Mouse (Mus musculus) hindbrain, postnatal 0 days (tissue): ENCODE measurements around the gene Bin2. TPM values are rescaled to one million over a fixed set of nuclear protein-coding genes. Genes with fewer than 3 reads are reported as not detected.

Experiments
- ATAC-seq: fragments of 200-750 bp; cut with Nextera tagmentation; 2 replicates; pipeline ENCODE4 v1.8.0; 2017; ENCODE audit warnings: mild to moderate bottlenecking, moderate TSS enrichment, moderate library complexity
- DNase-seq: peaks from one replicate; pipeline ENCODE4 v3.0.0-alpha.2; 2015; ENCODE audit warnings: low spot score
- H3K27ac ChIP-seq: fragments of 300-500 bp; sonication (generic); 2 replicates; pipeline ENCODE4 v1.5.1; 2014; ENCODE audit warnings: mild to moderate bottlenecking
- H3K27me3 ChIP-seq: fragments of 300-500 bp; sonication (generic); 2 replicates; pipeline ENCODE4 v1.6.1; 2014; ENCODE audit warnings: low read length, mixed read lengths; ENCODE audit not compliant: insufficient read depth
- H3K36me3 ChIP-seq: fragments of 300-500 bp; sonication (generic); 2 replicates; pipeline ENCODE4 v1.6.1; 2014; ENCODE audit warnings: low read length, mixed read lengths; ENCODE audit not compliant: insufficient read depth
- H3K4me1 ChIP-seq: fragments of 300-500 bp; sonication (generic); 2 replicates; pipeline ENCODE4 v1.6.1; 2014; ENCODE audit warnings: antibody characterized with exemption, low read length, mixed read lengths; ENCODE audit not compliant: insufficient read depth
- H3K4me2 ChIP-seq: fragments of 300-500 bp; sonication (generic); 2 replicates; pipeline ENCODE4 v1.6.1; 2014; ENCODE audit warnings: low read depth, mild to moderate bottlenecking, low read length, moderate library complexity, mixed read lengths
- H3K4me3 ChIP-seq: fragments of 300-500 bp; sonication (generic); 2 replicates; pipeline ENCODE4 v1.5.1; 2014; ENCODE audit warnings: low read length
- H3K9ac ChIP-seq: fragments of 300-500 bp; sonication (generic); replicated peaks from 2 replicates; pipeline ENCODE4 v1.6.1; 2014; ENCODE audit warnings: mild to moderate bottlenecking, low read length, moderate library complexity, mixed read lengths
- H3K9me3 ChIP-seq: fragments of 300-500 bp; sonication (generic); 2 replicates; pipeline ENCODE4 v1.6.1; 2016; ENCODE audit warnings: low read length, mixed read lengths
- CTCF ChIP-seq: IDR thresholded peaks from 2 replicates; pipeline ENCODE4 v1.5.1; 2016; ENCODE audit warnings: antibody characterized with exemption, control low read depth, low read depth
- WGBS: fragments of 180-500 bp; shearing (Covaris S2); extraction: QIAGEN DNeasy Blood & Tissue Kit; methylation state at CpG from one replicate; pipeline ENCODE4 v1.1.7; 2014; 5-methylcytosine and 5-hydroxymethylcytosine counted together
- polyA plus RNA-seq: library from polyadenylated mRNA; unstranded; fragments of >200 nt; fragmentation: Nextera tagmentation; extraction: Ambion mirVana; gene quantifications from 2 replicates; pipeline ENCODE4 v1.2.1, GENCODE M21; 2015
- total RNA-seq: library from RNA; depleted of rRNA; stranded (reverse); fragments of >200 nt; gene quantifications from 2 replicates; pipeline ENCODE4 v1.2.3, GENCODE M21; 2014

Bin2 gene
- total and polyA plus RNA-seq, 2 experiments from 2014 or later: 0.63 to 1.4 TPM

GRCm38 (mm10) chr15:100641226-100641810 lies 28.0 kb downstream of the Bin2 start:
- H3K9me3 ChIP-seq: no peaks in the 10 kb centered on the region
- TF ChIP-seq CTCF: no peak
- ATAC-seq (no peak), DNase-seq (no peak)
- peaks cover 20% of the 10 kb centered on the region for H3K27me3 ChIP-seq
- H3K27ac ChIP-seq: no peak overlapping the region
- H3K9ac ChIP-seq: no peak overlapping the region
- no peak overlapping the region for H3K4me2 ChIP-seq
- H3K4me1 ChIP-seq: 0 out of 2 replicates have a peak, but pooled peaks cover 3% of the 10 kb centered on the region
- H3K36me3 ChIP-seq: no peaks in the 10 kb centered on the region
- no peak overlapping the region for H3K4me3 ChIP-seq
- WGBS: 61% methylated on average over 15 of the region's 16 CpGs

- peaks cover 31% of the 10 kb centered on the region for H3K27me3 ChIP-seq
- 78% methylated on average over 16 of the region's 16 CpGs for WGBS
- H3K4me2 ChIP-seq: no peak overlapping the region
- H3K4me1 ChIP-seq: 0 out of 2 replicates have a peak, but pooled peaks cover 3% of the 10 kb centered on the region
- DNase-seq (no peak), ATAC-seq (no peak)
- no peaks in the 10 kb centered on the region for H3K36me3 ChIP-seq
- no peak overlapping the region for H3K4me3 ChIP-seq
- H3K9me3 ChIP-seq: no peaks in the 10 kb centered on the region
- no peak for TF ChIP-seq CTCF
- no peak overlapping the region for H3K9ac ChIP-seq
- H3K27ac ChIP-seq: no peak overlapping the region
Observed at GRCm38 (mm10) chr15:100639972-100640750, 29.2 kb downstream of the Bin2 start.

GRCm38 (mm10) chr15:100637661-100638060 lies 31.7 kb downstream of the Bin2 start:
- H3K4me2 ChIP-seq: no peak overlapping the region
- DNase-seq: no peak
- TF ChIP-seq CTCF: peak; percentile 44
- peaks cover 41% of the 10 kb centered on the region for H3K27me3 ChIP-seq
- 0 out of 2 replicates have a peak, but pooled peaks cover 3% of the 10 kb centered on the region for H3K4me1 ChIP-seq
- H3K27ac ChIP-seq: no peak overlapping the region
- no peak for ATAC-seq
- H3K9ac ChIP-seq: no peak overlapping the region
- no peaks in the 10 kb centered on the region for H3K36me3 ChIP-seq
- no peak overlapping the region for H3K4me3 ChIP-seq
- H3K9me3 ChIP-seq: no peaks in the 10 kb centered on the region
- 21% methylated on average over 6 of the region's 6 CpGs for WGBS

- no peak for DNase-seq
- peak within 1 kb of the TSS; percentile 33; the same call in 1 of the 2 replicates for H3K9ac ChIP-seq
- H3K36me3 ChIP-seq: no peaks in the 10 kb centered on the region
- WGBS: under 1% methylated on average over 76 of the region's 77 CpGs
- peaks cover 41% of the 10 kb centered on the region for H3K27me3 ChIP-seq
- H3K9me3 ChIP-seq: no peaks in the 10 kb centered on the region
- H3K4me2 ChIP-seq: peak within 1 kb of the TSS; percentile 69
- 0 out of 2 replicates have a peak, but pooled peaks cover 3% of the 10 kb centered on the region for H3K4me1 ChIP-seq
- H3K4me3 ChIP-seq: peak within 1 kb of the TSS; percentile 47
- ATAC-seq: no peak
- H3K27ac ChIP-seq: no peak within 1 kb of the TSS
- TF ChIP-seq CTCF: no peak
Observed at GRCm38 (mm10) chr15:100636700-100637501, 32.5 kb downstream of the Bin2 start, which contains the start of gene Smagp. Gene Smagp, minus strand, starts transcription at chr15:100636940.

GRCm38 (mm10) chr15:100635851-100636645 lies 33.3 kb downstream of the Bin2 start:
- no peak for TF ChIP-seq CTCF
- H3K9me3 ChIP-seq: no peaks in the 10 kb centered on the region
- 0 out of 2 replicates have a peak, but pooled peaks cover 3% of the 10 kb centered on the region for H3K4me1 ChIP-seq
- H3K36me3 ChIP-seq: no peaks in the 10 kb centered on the region
- DNase-seq: no peak
- H3K4me2 ChIP-seq: peak overlapping the region; percentile 69
- 4% methylated on average over 38 of the region's 38 CpGs for WGBS
- H3K27ac ChIP-seq: no peak overlapping the region
- no peak for ATAC-seq
- peaks cover 41% of the 10 kb centered on the region for H3K27me3 ChIP-seq
- H3K9ac ChIP-seq: peak overlapping the region; percentile 33; the same call in 1 of the 2 replicates
- H3K4me3 ChIP-seq: peak overlapping the region; percentile 47

- Histone ChIP-seq H3K27me3 (peaks cover 41% of the 10 kb centered on the region), H3K9me3 (no peaks in the 10 kb centered on the region), H3K9ac (no peak overlapping the region), H3K27ac (no peak overlapping the region), H3K4me3 (no peak overlapping the region), H3K4me2 (no peak overlapping the region), H3K4me1 (0 out of 2 replicates have a peak, but pooled peaks cover 3% of the 10 kb centered on the region), H3K36me3 (no peaks in the 10 kb centered on the region)
- WGBS: 10% methylated on average over 9 of the region's 9 CpGs
- TF ChIP-seq CTCF: no peak
- ATAC-seq (no peak), DNase-seq (no peak)
Observed at GRCm38 (mm10) chr15:100635239-100635638, 34.1 kb downstream of the Bin2 start.
